Mouse (Mus musculus) layer of hippocampus, adult 9-11 months (tissue): ENCODE measurements around the gene Ears2.
"Not testable (repeated sequence)": the region's sequence is repeated elsewhere in the genome, so short reads cannot be mapped to it uniquely, and the experiment has no call there.

Source experiments
- DNase-seq: peaks from one replicate; pipeline ENCODE4 v3.0.0; 2022

Gene Ears2

DNA sequence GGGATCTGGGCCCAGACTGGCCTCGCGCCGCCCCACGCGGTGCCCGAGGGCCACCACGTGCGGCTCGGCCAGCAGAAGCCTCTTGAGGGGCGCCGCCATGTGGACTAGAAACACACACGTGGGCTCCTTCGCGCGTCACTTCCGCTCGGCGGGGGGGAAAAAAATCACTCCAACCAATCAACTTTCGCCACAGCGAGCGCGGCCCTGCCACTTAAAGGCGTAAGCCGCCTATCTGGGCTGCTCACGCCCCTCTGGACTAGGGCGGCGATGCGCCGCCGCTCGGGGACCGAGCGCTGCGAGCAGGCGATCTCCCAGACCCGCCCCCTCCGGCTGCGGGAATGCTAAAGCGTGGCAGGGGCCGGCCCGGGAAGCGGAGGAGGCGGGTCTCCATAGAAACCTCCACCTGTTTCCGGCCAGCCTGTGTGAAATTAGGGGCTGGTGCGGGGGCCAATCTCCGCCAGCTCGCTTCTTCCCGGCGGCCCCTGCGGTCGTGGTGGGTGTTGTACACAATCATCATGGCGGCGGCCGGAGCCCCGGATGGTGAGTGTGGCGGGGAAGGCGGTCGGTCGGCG is at the start of gene Ears2, which contains the start of gene Ubfd1:
Gene Ears2, minus strand, starts transcription at position 319 of the 572 bp plus-strand sequence.
Gene Ubfd1, plus strand, starts transcription at position 231 of the 572 bp plus-strand sequence.
- DNase-seq, result peak; percentile 97

DNA sequence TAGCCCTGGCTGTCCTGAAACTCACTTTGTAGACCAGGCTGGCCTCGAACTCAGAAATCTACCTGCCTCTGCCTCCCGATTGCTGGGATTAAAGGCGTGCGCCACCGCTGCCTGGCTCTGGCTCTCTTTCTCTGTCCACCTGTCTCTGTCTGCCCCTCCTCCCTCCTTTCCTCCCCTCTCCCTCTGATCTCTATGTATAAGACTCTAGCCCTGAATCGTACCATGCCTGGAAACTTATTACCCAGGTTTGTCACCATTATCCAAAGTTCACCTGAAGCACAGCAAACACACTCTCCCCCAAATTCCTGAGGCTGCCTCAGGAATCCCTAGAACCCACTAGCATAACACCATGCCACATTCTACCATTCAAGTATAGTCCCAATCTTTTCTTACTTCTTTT is 41.1 kb upstream of the Ears2 start:
- no peak for DNase-seq

DNA sequence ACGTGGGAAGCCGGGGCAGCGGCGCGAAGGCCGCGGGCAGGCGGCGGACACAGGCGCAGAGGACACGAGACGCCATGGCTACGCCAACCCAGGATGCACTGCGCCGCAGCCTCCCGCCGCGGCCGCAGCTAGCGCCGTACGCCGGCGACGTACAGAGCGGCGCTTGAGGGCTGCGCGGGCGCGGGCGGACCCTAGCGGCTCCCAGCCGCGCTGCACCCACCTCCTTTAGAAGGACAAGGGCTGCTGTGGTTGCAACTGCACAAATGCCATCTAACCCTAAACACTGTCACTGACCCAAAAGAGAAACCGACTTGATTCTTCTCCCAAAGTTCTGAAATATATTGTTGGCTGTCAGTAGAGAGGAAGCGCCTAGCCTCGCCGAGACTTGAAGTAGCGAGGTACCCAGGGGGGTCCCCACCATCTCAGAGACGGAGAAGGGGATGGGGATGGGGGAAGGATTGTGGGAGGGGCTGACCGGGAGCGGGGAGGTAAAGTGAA is 34.7 kb upstream of the Ears2 start, which contains the start of gene Ndufab1:
Gene Ndufab1, minus strand, starts transcription at position 140 of the 498 bp plus-strand sequence.
- DNase-seq, result peak; percentile 86

DNA sequence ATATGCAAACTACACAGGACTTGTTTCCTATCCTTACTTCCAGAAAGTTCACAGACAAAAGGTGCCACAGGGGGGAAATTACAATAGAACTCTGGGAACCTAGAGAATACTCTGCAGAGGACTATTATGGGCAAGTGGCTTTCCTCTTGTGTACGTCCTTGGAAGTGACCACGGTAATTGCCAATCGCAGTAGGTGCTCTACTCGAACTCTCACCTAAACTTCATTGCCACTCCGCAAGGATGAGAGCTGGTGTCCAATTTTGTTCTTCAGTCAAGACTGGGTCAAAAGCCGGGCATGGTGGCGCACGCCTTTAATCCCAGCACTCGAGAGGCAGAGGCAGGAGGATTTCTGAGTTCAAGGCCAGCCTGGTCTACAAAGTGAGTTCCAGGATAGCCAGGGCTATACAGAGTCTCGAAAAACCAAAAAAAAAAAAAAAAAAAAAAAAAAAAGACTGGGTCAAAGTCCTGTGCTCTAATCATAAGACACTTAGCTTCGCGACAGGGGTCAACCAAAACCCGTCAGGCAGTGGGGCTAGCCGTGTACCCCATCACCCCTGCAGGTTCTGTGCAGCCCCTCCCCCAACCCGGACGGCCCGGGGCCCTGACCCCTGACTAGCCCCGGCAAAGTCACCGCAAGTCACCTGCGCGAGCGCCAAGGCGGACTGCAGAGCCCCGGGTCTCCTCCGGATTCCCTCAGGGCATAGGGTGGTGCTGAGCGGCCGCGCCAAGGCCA is 34.1 kb upstream of the Ears2 start:
- DNase-seq, result not testable (repeated sequence)

DNA sequence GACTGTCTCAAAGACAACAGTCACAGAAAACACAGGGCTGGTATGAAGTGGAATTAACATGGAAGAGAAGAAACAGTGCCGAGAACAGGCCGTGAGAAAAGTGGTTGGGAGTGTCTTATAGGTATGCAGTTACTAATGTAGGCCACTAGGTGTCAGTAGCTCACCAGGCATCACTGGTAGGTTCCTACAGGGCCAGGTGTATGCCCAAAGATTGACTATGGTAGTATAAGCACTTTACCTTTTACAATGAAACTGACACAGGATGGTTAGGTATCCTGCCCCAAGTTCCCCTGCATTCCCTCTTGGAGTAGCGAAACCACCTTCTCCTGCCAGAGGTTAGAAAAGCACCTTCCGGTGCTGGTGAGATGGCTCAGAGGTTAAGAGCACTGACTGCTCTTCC is 32.2 kb upstream of the Ears2 start:
- DNase-seq, result no peak

DNA sequence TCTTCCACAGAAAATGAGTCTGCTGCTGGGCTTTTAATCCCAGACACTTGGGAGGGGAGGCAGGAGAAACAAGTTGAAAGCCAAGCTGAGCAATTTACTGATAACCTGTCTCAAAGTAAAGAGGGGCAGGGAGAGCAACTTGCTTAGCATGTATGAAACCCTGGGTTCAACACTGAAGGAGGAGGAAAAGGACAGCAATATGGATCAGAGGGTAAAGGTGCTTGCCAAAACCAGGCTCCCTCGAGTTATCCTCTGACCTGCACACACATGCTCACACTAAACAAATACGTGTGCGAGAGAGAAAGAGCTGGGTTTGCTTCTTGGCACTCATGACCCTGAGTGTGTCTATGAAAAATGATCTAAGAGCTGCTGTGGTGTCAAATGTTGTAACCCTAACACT is 30.9 kb upstream of the Ears2 start:
- no peak for DNase-seq

DNA sequence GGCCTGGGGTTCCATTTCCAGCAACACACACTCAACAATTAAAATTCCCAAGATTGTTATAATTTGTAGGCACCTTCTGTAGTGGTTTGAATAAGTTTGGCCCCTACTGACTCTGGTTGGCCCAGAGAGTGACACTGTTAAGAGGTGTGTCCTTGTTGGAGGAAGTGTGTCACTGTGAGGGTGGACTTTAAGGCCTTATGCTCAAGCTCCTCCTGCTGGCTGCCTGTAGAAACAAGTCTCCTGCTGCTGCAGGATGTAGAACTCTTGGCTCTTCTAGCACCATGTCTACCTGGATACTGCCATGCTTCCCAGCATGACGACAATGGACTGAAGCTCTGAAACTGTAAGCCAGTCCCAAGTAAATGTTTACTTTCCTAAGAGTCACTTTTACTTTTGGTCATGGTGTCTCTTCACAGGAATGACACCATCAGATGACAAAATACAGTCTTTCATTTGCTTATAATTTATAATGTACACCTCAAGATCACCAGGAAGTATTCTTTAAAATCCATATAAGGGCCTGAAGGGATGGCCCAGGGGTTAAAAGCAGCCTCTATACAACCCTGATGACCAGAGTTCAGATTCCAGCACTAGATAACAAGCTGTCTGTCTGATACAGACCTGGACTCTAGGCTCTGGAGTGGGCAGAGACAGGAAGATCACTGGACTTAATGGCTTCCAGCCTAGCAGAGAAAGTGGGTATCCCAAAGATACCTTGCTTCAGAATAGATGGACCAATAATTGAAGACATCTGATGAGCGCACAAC is 27.7 kb upstream of the Ears2 start:
- no peak for DNase-seq

DNA sequence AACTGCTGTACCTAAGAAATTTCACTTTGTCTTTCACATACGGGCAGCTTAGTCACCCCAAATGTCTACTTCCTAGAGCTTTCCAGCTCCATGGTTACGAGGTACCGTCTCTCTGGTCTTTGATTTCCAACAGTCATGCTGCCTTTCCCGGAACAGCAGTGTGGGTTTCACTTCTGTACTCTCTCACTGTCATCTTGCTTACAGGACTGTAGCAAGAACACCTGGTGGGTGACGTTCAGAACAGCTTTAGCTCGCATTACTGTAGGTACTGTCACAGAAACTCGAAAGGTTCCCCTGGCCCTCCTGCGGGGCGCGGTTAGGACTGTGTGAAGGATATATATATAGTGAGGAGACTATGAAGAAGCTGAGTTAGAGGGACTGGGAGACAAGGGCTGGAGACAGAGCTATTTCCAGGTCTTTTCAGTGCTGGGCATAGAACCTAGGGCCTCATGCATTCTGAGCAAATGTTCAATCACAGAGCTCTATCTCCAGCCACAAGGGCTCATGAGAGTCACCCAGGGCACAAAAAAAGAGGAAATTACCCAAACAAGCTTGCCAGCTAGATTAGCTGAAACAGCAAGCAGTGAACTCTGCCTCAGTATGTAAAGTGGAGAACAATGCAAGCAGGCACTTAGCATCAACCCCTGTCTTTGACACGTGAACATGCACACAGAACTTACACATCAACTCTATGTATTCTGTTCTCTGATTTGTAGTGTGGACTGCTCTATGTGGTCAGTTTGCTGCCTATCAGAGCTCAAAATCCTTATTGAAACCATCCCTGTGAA is 20.3 kb upstream of the Ears2 start:
- DNase-seq, result no peak

DNA sequence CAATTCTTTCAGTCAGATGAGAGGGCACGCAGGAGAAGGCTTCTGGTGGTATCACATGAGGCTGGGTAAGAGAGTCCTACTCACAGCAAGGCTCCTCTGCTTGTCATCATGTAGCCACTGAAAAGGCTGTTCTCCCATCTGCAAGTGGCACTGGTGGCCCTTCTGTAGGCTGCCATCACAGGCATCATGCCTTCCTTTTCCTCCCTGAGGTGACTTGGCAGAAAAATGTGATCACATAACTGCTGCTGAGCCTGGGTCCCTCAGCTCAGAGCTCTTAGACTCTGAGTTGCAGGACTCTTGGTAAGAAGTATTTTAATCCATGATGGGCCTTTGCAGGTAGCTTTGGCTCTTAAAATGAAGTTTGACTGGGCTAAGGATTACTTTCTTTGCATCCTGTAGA is 14.0 kb upstream of the Ears2 start:
- no peak for DNase-seq

DNA sequence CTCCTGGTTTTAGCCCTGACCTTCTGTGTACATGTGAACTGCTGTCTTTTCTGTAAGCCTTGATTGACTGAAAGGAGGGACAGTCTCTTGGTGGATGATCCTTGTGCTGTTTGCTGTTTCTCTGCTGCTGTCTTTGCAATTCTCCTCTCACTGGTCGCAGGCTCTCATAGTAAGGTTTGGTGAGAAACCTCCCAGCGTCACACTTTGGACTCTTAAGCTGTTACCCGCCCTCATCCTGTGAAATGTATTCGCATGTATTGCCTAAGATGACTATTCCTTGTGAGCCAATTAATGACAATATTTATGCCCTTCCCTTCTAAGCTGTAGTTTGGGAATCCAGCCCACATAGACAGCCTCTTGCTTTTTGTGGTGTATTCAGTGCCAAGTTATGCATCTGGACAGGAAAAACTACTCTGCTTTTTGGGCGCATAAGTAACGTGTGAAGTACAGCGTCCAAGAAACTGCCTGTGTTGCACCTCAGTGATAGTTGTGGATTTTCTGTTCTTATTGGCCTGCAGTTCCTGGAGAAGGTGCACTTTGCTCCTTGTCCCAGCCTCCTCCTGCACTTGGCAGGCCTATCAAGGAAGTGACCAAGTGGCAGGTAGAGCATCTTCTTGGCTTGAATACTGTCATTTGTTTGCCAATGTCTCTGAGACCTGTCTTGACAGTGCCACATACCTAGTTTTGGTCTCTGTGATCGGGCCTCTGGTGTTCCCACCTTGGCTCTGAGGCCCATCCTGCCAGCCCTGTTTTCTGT is 12.9 kb upstream of the Ears2 start:
- DNase-seq, result no peak

DNA sequence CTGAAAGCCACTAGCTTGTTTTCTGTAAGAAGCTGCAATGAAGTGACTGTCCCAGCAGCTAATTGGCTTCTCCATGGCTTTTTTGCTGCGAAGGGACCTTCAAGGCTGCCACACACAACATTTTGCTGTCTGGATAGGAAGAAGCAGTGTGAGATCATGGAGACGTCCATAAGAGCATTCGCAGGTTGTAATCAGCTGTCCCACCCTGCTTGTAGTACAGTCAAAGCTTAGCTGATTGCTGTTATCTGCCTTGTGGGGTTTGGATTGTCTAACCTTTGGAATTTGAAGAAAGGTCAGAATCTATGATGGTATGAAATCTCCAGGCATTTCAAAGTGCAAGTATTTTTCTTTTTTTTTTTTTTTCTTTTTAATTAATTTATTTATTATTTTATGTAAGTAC is 7.3 kb upstream of the Ears2 start:
- no peak for DNase-seq

DNA sequence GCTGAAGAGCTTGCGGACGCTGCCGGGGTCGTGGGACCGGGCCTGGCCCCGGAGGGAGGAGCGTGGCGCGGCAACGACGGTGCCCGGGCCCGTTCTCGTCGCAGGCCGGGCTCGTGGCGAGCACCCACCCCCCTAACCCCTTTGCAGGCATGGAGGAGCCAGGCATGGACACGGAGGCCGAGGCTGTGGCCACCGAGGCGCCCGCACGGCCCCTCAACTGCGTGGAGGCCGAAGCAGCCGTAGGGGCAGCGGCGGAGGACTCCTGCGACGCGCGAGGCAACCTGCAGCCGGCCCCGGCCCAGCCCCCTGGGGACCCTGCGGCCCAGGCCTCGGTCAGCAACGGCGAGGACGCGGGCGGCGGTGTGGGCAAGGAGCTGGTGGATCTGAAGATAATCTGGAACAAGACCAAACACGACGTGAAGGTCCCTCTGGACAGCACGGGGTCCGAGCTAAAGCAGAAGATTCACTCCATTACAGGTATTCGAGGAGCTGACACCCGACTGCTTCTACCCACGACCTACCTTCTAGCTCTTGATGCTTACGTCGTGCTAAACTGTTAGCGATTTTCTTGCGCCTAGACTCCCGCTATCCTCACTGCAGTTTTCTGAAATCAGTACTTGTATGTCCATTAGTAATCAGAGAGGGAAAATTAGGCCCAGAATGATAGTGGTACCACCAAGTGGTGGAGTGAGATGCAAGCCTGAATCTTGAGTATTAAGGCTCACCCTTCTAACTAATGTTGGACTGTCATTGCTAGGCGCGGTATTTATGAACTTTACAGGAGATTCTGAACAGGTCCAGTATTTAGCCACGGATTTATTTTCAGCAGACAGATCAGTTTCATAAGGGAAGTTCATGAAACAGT is 686 bp upstream of the Ears2 start:
- peak; percentile 21 for DNase-seq

DNA sequence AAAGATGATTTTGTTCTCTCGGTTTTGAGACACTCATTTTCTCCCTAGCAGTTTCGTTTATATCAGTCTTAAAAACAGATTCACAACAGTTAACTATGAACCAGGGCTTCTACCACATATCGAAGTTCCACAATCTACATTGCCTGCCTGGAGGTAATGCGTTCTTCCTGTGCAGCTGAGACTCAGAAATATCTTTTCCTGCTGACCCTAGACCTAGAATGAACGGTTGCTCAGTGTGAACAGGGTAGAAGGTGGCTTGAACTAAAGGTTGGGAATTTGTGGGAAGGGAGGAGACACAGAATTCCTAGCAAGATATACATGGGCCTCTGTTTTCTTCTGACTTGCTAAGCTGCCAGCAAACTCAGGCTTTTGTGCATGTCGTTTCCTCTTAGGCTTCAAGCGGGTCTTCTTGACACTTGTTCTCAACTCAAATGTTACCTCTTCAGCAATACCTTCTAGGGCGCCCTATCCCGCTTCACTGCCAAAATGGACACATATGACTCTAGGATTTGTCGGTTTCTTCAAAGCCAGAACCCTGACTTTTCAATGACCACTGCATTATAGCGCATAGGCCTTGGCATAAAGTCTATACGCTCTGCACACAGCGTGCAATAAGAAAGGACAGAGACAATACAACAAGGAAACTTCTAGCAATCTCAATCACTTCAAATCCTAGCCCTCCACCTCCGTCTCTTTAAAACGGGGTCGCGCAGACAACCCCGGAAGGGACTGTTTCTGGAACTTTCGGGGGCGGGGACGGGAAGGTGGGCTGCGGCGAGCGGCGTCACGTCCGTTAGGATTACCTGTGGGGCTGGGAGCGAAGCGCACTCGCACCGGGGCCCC is 740 bp downstream of the Ears2 start:
- no peak for DNase-seq

DNA sequence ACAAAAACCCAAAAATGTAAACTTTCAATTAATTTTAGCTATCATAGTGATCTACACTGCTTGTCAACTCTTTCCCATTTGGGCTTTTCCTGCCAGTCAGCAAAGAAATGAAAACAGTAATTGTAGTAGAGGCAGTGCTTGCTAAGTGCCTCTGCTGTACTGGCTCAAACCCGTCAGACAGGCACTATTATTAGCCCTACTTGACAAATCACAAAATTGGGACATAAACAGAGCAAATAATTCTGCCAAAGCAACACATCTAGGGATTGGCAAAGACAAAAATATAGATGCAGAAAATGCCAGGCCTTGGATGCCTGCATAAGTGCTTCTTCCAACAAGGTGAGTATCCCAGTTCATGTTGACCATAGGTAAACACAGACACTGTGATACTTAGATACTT is 1.4 kb downstream of the Ears2 start:
- DNase-seq, result no peak

DNA sequence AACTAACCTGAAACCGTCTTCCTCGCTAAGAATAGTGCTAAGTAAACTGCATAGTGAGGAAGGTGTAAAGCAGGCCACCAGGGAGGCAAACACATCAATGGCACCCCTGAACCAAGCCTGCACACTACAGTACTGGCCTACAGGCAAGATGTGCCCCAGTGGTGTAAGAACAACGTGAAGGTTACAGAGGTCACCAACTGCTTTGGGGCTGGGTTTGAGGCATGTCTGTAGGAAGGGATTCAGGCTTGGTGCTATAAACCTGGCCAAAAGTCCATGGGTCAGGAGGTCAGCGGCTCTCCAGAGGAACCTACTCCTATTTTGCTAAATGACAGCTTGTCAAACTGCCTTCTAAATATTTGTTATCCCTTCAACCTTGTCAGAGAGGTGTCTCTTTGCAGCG is 10.4 kb downstream of the Ears2 start:
- DNase-seq, result no peak

DNA sequence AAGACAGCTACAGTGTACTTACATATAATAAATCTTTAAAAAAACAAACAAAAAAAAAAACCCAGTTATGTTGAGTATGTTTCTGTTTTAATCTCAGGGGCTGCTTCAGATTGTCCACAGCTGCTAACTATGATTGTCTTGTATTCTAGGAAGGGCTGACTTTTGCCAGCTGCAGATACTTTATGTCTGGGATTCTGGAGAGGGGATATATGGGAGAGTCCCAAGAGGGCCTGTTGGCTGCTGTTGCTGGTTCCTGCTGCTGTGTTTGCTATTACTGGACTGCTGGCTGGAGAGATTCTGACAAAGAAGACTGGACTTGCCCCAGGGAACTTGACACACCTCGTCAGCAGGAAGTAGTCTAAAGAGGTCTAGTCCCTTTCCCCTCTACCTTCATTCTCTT is 16.2 kb downstream of the Ears2 start:
- DNase-seq, result no peak

DNA sequence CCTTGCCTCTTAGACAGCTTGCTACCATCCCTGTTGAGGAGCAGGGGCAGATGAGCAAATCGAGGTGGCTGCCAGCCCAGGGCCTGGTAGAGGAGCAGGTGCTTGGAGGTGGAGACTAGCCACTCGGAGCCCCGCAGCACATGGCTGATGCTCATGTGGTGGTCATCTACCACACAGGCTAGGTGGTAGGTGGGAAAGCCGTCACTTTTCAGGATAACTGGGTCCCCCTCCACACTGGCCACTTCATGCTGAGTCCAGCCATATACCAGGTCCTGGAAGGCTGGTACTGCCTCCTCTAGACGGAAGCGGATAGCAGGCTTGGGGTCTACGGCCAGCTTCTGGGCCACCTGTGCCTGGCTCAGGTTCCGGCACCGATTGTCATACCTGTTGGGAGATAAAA is 18.9 kb downstream of the Ears2 start:
- no peak for DNase-seq

DNA sequence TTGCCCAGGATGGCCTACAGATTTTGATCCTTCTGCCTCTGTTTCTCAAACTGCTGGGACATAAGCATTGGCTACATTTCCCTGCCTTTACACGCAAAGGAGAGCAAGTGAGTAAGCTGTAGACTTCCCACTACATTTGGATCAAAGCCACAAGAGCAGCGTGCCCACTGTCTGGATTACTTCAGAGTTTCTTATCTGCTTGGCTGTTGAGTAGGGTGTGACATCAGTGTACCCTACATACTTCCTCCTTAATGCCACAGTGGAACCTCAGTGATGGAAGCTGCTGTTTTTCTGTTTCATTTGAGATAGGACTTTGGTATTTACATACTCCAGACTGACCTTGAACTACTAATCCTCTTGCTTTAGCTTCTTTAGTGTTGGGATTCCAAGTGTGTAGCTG is 20.2 kb downstream of the Ears2 start:
- DNase-seq, result peak; percentile 20

DNA sequence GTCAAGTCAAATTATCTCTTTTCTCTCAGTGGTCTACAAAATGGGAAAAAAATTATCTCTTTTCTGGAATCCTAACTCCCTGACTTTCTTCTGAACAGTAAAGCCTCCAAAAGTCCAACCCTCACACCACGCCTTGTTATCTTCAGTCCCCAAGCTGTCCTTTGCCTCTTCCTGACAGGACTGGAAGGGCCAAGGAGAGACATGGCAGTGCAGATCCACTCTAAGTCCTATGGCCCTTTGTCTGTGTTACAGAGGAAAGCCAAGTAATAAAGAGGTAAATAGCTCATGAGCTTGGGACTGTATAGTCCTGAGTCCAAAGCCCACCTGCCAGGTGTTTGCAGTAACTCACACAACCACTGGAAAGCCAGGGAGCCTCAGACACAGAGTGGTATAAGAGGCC is 21.4 kb downstream of the Ears2 start:
- DNase-seq, result no peak

DNA sequence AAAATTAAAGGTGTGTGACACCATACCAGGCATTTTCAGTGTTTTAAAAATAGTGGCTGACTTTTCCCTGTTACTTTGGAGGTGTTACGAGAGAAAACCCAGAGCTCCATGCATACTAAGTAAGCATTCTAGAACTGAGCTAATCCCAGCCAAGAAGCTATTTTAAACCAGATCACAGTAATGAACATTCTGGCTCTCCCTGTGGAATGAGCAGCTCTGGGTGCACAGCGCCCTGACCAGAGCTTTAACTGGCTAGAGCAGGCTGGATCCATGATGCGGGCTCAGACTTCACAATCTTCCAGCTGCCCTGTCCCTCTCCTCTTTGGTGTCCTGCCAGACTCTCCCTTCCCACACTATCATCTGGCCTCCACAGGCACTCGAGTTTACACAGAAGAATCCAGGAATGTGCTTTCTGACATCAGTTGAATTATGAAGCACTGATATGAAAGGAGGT is 21.9 kb downstream of the Ears2 start:
- DNase-seq, result peak; percentile 15
